Mouse (Mus musculus): ENCODE results near the gene Lrrk1.

- TF ChIP-seq CTCF (IDR thresholded peaks at IDR 0.05): no peak
- TF ChIP-seq POLR2A (IDR thresholded peaks at IDR 0.05; ENCODE audit: insufficient read depth, low read depth, low read length): no peak
- TF ChIP-seq EP300 (IDR thresholded peaks at IDR 0.05; ENCODE audit: insufficient read depth, low read depth, low read length): no peak
Observed at GRCm38 (mm10) chr7:66248270-66248669, 139.9 kb downstream of the Lrrk1 start.
